Comparison of ENCODE assay signal across 8 mouse cellular contexts in the genomic region with DNA sequence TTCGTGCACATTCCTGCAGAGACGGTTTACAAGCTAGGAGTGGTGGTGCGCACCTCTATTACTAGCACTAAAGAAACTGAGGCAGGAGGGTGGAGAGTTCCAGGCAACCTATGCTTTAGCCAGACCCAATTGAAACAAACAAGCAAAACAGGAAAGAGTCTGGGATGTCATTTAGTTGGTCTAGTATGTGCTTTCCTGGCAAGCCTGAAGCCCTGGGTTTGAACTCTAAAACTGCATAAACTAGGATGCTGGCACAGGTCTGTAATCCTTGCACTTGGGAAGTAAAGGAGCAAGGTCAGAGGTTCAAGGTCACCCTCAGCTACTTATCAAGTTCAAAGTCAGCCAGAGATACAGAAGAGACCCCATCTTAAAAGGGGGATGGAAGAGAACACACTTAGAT. TPM values are rescaled to one million over a fixed set of nuclear protein-coding genes. Genes with fewer than 3 reads are reported as not detected.
DNase-seq lines count a peak whose midpoint lies in the region; ATAC-seq and TF ChIP-seq lines count a peak whose summit lies in the region.

No protein-coding gene starts in this region.

- peak overlapping the region; percentile 76 for H3K4me2 ChIP-seq in heart, embryonic 13.5 days
- H3K4me2 ChIP-seq in forebrain, embryonic 16.5 days (ENCODE audit: low read length), result peak overlapping the region; percentile 77
- peak overlapping the region; percentile 74 for H3K4me2 ChIP-seq in liver, postnatal 0 days (ENCODE audit: low read depth, low read length)

- peaks cover 23% of the 10 kb centered on the region for H3K4me1 ChIP-seq in heart, embryonic 13.5 days
- peaks cover 27% of the 10 kb centered on the region for H3K4me1 ChIP-seq in forebrain, embryonic 16.5 days (replicated peaks; ENCODE audit: control insufficient read depth, insufficient read depth, low read length)
- H3K4me1 ChIP-seq in liver, postnatal 0 days (ENCODE audit: insufficient read depth), result peaks cover 17% of the 10 kb centered on the region

- no peak for DNase-seq in heart, adult 18-20 months
- peak; percentile 39 for DNase-seq in ES-CJ7 (ENCODE audit: low read depth, low spot score)
- no peak for DNase-seq in liver, postnatal 0 days
- no peak for DNase-seq in natural killer cell, adult 2 months (ENCODE audit: low spot score in 2 of 2)
- no peak for DNase-seq in ovary, postnatal 36 days (ENCODE audit: low spot score)

- WGBS in heart, embryonic 13.5 days, result 21% methylated on average over 3 of the region's 3 CpGs
- 10% methylated on average over 3 of the region's 3 CpGs for WGBS in forebrain, embryonic 16.5 days
- WGBS in liver, postnatal 0 days (ENCODE audit: insufficient replicate concordance), result 40% methylated on average over 3 of the region's 3 CpGs

- no peak overlapping the region for H3K27ac ChIP-seq in heart, embryonic 13.5 days (replicated peaks)
- peak overlapping the region; percentile 49 for H3K27ac ChIP-seq in forebrain, embryonic 16.5 days (ENCODE audit: low read length)
- no peak overlapping the region for H3K27ac ChIP-seq in liver, postnatal 0 days (ENCODE audit: low read depth)

- peak overlapping the region; percentile 74 for H3K9ac ChIP-seq in heart, embryonic 13.5 days
- peak overlapping the region; percentile 72 for H3K9ac ChIP-seq in forebrain, embryonic 16.5 days (replicated peaks; ENCODE audit: low read depth, low read length)
- H3K9ac ChIP-seq in liver, postnatal 0 days (replicated peaks), result no peak overlapping the region

- peaks cover 84% of the 10 kb centered on the region for H3K27me3 ChIP-seq in heart, embryonic 13.5 days (replicated peaks)
- H3K27me3 ChIP-seq in forebrain, embryonic 16.5 days (replicated peaks; ENCODE audit: control insufficient read depth, insufficient read depth, low read length), result peaks cover 28% of the 10 kb centered on the region
- peaks cover 22% of the 10 kb centered on the region for H3K27me3 ChIP-seq in liver, postnatal 0 days (ENCODE audit: insufficient read depth, low read length)

- no peak for TF ChIP-seq EP300 in liver, postnatal 0 days (IDR thresholded peaks at IDR 0.05; ENCODE audit: low read depth)

- no peak for ATAC-seq in heart, embryonic 13.5 days (ENCODE audit: extremely low read depth, insufficient number of reproducible peaks, low FRiP score, low TSS enrichment)
- no peak for ATAC-seq in forebrain, embryonic 16.5 days
- ATAC-seq in liver, postnatal 0 days, result no peak
- ATAC-seq in megakaryocyte progenitor cell, adult 5-6 weeks (replicated peaks; ENCODE audit: poor library complexity), result no peak

- peak overlapping the region; percentile 53 for H3K4me3 ChIP-seq in heart, embryonic 13.5 days
- H3K4me3 ChIP-seq in forebrain, embryonic 16.5 days (replicated peaks; ENCODE audit: low read length), result peak overlapping the region; percentile 48
- H3K4me3 ChIP-seq in liver, postnatal 0 days (ENCODE audit: low read depth, low read length), result peak overlapping the region; percentile 39; the same call in 1 of the 2 replicates

- no peaks in the 10 kb centered on the region for H3K9me3 ChIP-seq in heart, embryonic 13.5 days
- no peaks in the 10 kb centered on the region for H3K9me3 ChIP-seq in forebrain, embryonic 16.5 days (ENCODE audit: control insufficient read depth, low read length)
- no peaks in the 10 kb centered on the region for H3K9me3 ChIP-seq in liver, postnatal 0 days (ENCODE audit: low read length)

- no peak for TF ChIP-seq CTCF in liver, postnatal 0 days (IDR thresholded peaks at IDR 0.05; ENCODE audit: low read depth)

- H3K36me3 ChIP-seq in heart, embryonic 13.5 days, result no peaks in the 10 kb centered on the region
- H3K36me3 ChIP-seq in forebrain, embryonic 16.5 days (ENCODE audit: control insufficient read depth, insufficient read depth), result no peaks in the 10 kb centered on the region
- no peaks in the 10 kb centered on the region for H3K36me3 ChIP-seq in liver, postnatal 0 days (replicated peaks; ENCODE audit: insufficient read depth, low read length)

RNA-seq across cellular contexts. Expression of a gene that starts 18.3 kb away (rescaled TPM):
- 13.2 and 15.6 TPM in 2 replicates for polyA plus RNA-seq in heart, embryonic 13.5 days (2015; fragmentation: Nextera tagmentation; extraction: Ambion mirVana)
- 10 to 100 TPM; 10.3 to 10.4 TPM for total RNA-seq in heart, adult 18-20 months (2021)
- 12.8 and 14.6 TPM in 2 replicates for polyA plus RNA-seq in forebrain, embryonic 16.5 days (2015; fragmentation: Nextera tagmentation; extraction: Ambion mirVana)
- 3.1 and 3.4 TPM in 2 replicates for polyA plus RNA-seq in liver, postnatal 0 days (2015; fragmentation: Nextera tagmentation; extraction: Ambion mirVana)
- 5.6 and 7.0 TPM in 2 replicates for total RNA-seq in megakaryocyte progenitor cell, adult 5-6 weeks (2015)
- total RNA-seq in megakaryocyte progenitor cell, adult 5-6 weeks (2017), result 13.2 and 18.5 TPM in 2 replicates

RNA-seq across cellular contexts. Expression of a gene that starts 18.4 kb away (rescaled TPM):
- polyA plus RNA-seq in heart, embryonic 13.5 days (2015; fragmentation: Nextera tagmentation; extraction: Ambion mirVana), result 27.7 and 31.1 TPM in 2 replicates
- total RNA-seq in heart, adult 18-20 months (2021), result 10 to 100 TPM; 19.8 to 19.9 TPM
- 41.4 and 44.0 TPM in 2 replicates for polyA plus RNA-seq in forebrain, embryonic 16.5 days (2015; fragmentation: Nextera tagmentation; extraction: Ambion mirVana)
- 12.8 and 13.1 TPM in 2 replicates for polyA plus RNA-seq in liver, postnatal 0 days (2015; fragmentation: Nextera tagmentation; extraction: Ambion mirVana)
- 21.1 and 32.4 TPM in 2 replicates for total RNA-seq in megakaryocyte progenitor cell, adult 5-6 weeks (2015)
- 39.5 and 40.6 TPM in 2 replicates for total RNA-seq in megakaryocyte progenitor cell, adult 5-6 weeks (2017)
